Mouse (Mus musculus) MEL (cell line): Measurements from ENCODE around the gene Aff3.

Experiments used
- CTCF ChIP-seq, 3 experiments: IDR thresholded peaks in 2 of 3; conservative IDR thresholded peaks in 1 of 3; 2 replicates each; pipeline ENCODE4 v1.5.1; 2011 to 2012; ENCODE audit warnings: low read length in 3 of 3, low read depth in 2 of 3, mild to moderate bottlenecking in 2 of 3, improper control_type of control experiment in 1 of 3, inconsistent platforms in 1 of 3, mixed read lengths in 1 of 3, moderate library complexity in 1 of 3; ENCODE audit not compliant: control insufficient read depth in 1 of 3, insufficient read depth in 1 of 3, poor library complexity in 1 of 3, severe bottlenecking in 1 of 3
- ELF1 ChIP-seq: IDR thresholded peaks from 2 replicates; pipeline ENCODE4 v1.6.1; 2014; ENCODE audit warnings: low read depth, mild to moderate bottlenecking, inconsistent platforms, low read length, improper control_type of control experiment, moderate library complexity
- EP300 ChIP-seq, 2 experiments: IDR thresholded peaks; 2 replicates each; pipeline ENCODE4 v1.6.1; 2011; ENCODE audit warnings: improper control_type of control experiment in 2 of 2, low read length in 2 of 2, low read depth in 1 of 2, mild to moderate bottlenecking in 1 of 2
- MAX ChIP-seq: IDR thresholded peaks from 2 replicates; pipeline ENCODE4 v1.6.1; 2011; ENCODE audit warnings: low read length, improper control_type of control experiment
- RAD21 ChIP-seq: IDR thresholded peaks from 2 replicates; pipeline ENCODE4 v1.6.1; 2011; ENCODE audit warnings: mild to moderate bottlenecking, low read depth, low read length, improper control_type of control experiment
- SIN3A ChIP-seq: IDR thresholded peaks from 2 replicates; pipeline ENCODE4 v1.6.1; 2012; ENCODE audit warnings: low read length, improper control_type of control experiment, inconsistent platforms
- TAL1 ChIP-seq: IDR thresholded peaks from 2 replicates; pipeline ENCODE4 v1.6.1; 2012; ENCODE audit warnings: mild to moderate bottlenecking, inconsistent platforms, low read length, moderate library complexity, mixed read lengths
- USF2 ChIP-seq, 2 experiments: IDR thresholded peaks; 2 replicates each; pipeline ENCODE4 v1.6.1; 2011 to 2012; ENCODE audit warnings: improper control_type of control experiment in 2 of 2, low read length in 2 of 2, borderline replicate concordance in 1 of 2, inconsistent platforms in 1 of 2, low read depth in 1 of 2, mild to moderate bottlenecking in 1 of 2; ENCODE audit not compliant: insufficient read depth in 1 of 2

GRCm38 (mm10) chr1:38288716-38289115 is 376.0 kb downstream of the Aff3 start:
- TF ChIP-seq CTCF (IDR thresholded peaks at IDR 0.05 in 2 of 3, conservative IDR thresholded peaks at IDR 0.05 in 1 of 3; ENCODE audit: control insufficient read depth in 1 of 3, insufficient read depth in 1 of 3, low read depth in 2 of 3, low read length in 3 of 3, poor library complexity in 1 of 3, severe bottlenecking in 1 of 3): no peak
- no peak for TF ChIP-seq MAX
- TF ChIP-seq SIN3A: no peak
- TF ChIP-seq ELF1: no peak
- TF ChIP-seq EP300 (IDR thresholded peaks at IDR 0.05; ENCODE audit: low read depth in 1 of 2, low read length in 2 of 2): no peak
- TF ChIP-seq USF2 (IDR thresholded peaks at IDR 0.05; ENCODE audit: borderline replicate concordance in 1 of 2, insufficient read depth in 1 of 2, low read depth in 1 of 2, low read length in 2 of 2): no peak
- TF ChIP-seq RAD21: no peak
- TF ChIP-seq TAL1: no peak
